Mouse (Mus musculus) ES-E14 (cell line): ENCODE data around the gene Mrap2.

Experiments
- CHD2 ChIP-seq: IDR thresholded peaks from 2 replicates; pipeline ENCODE4 v1.6.1; 2014; ENCODE audit warnings: mild to moderate bottlenecking, low read depth, low read length, inconsistent platforms
- HCFC1 ChIP-seq: IDR thresholded peaks from 2 replicates; pipeline ENCODE4 v1.6.1; 2012; ENCODE audit warnings: low read length, inconsistent platforms, borderline replicate concordance; ENCODE audit not compliant: insufficient read depth
- MAFK ChIP-seq: IDR thresholded peaks from 2 replicates; pipeline ENCODE4 v1.6.1; 2014; ENCODE audit warnings: mild to moderate bottlenecking, low read depth, low read length, inconsistent platforms; ENCODE audit not compliant: insufficient read depth
- ZC3H11A ChIP-seq: IDR thresholded peaks from 2 replicates; pipeline ENCODE4 v1.6.1; 2012; ENCODE audit warnings: low read depth, mild to moderate bottlenecking, inconsistent platforms, low read length, borderline replicate concordance
- ZNF384 ChIP-seq: IDR thresholded peaks from 2 replicates; pipeline ENCODE4 v1.6.1; 2012; ENCODE audit warnings: low read depth, low read length, inconsistent platforms

DNA sequence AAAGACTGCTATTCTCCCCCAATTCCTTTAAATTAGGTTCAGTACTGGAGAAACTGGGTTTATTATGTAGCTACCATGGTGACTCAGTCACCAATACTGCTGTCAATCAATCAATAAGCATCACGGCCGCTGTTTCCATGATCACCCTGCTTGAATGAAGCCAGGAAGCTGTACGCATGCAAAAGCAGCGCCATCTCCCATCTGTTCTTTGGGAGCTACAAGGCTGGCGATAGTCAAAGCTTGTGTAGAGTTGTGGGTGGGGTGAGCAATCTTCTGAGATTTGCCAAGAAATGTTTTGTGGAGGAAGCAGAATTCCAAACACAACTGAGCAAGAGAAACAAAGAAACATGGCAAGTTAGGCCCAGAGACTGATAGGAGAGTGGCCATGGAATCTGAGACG is 58.3 kb downstream of the Mrap2 start:
- no peak for TF ChIP-seq HCFC1
- no peak for TF ChIP-seq MAFK
- no peak for TF ChIP-seq CHD2
- TF ChIP-seq ZC3H11A, result no peak
- TF ChIP-seq ZNF384, result no peak
